Mouse (Mus musculus) CH12.LX (cell line): ENCODE measurements around the gene Tigar. TPM values are rescaled to one million over a fixed set of nuclear protein-coding genes. Genes with fewer than 3 reads are reported as not detected.

Experiments
- DNase-seq: peaks from one replicate; pipeline ENCODE4 v3.0.0-alpha.2; 2013; ENCODE audit errors: extremely low read depth
- H3K27ac ChIP-seq: 2 replicates; pipeline ENCODE4 v1.5.1; 2012; ENCODE audit warnings: low read depth, mild to moderate bottlenecking, control low read depth, moderate library complexity; ENCODE audit not compliant: insufficient read depth
- H3K27me3 ChIP-seq: replicated peaks from 2 replicates; pipeline ENCODE3; 2012; ENCODE audit warnings: inconsistent platforms
- H3K36me3 ChIP-seq, 2 experiments: replicated peaks in 1 of 2; 2 replicates each; pipeline versions ENCODE3 to v1.6.1; 2012; ENCODE audit warnings: inconsistent platforms in 1 of 2, low read length in 1 of 2, mild to moderate bottlenecking in 1 of 2, mixed read lengths in 1 of 2, moderate library complexity in 1 of 2; ENCODE audit not compliant: control insufficient read depth in 1 of 2, insufficient read depth in 1 of 2
- H3K4me1 ChIP-seq, 2 experiments: 2 replicates each; pipeline ENCODE4 v1.6.1; 2012; ENCODE audit warnings: inconsistent platforms in 1 of 2, moderate library complexity in 1 of 2; ENCODE audit not compliant: insufficient read depth in 2 of 2, control insufficient read depth in 1 of 2
- H3K4me2 ChIP-seq: 2 replicates; pipeline ENCODE4 v1.6.1; 2012; ENCODE audit warnings: low read depth, mild to moderate bottlenecking, control low read depth; ENCODE audit not compliant: poor library complexity, insufficient read depth, severe bottlenecking
- H3K4me3 ChIP-seq, 3 experiments: fragments of 150-350 bp in 1 of 3; sonication (generic) in 1 of 3; replicated peaks in 1 of 3; 2 replicates each; pipeline versions ENCODE3 to v1.5.1; 2011 to 2012; ENCODE audit warnings: low read depth in 2 of 3, low read length in 2 of 3, mild to moderate bottlenecking in 2 of 3, moderate library complexity in 2 of 3, control low read depth in 1 of 3, improper control_type of control experiment in 1 of 3, inconsistent platforms in 1 of 3, mixed read lengths in 1 of 3; ENCODE audit not compliant: poor library complexity in 1 of 3
- H3K79me2 ChIP-seq: replicated peaks from 2 replicates; pipeline ENCODE4 v1.6.1; 2012; ENCODE audit warnings: mild to moderate bottlenecking, moderate library complexity; ENCODE audit not compliant: control insufficient read depth, poor library complexity, insufficient read depth, severe bottlenecking; ENCODE audit errors: extremely low read depth
- H3K9ac ChIP-seq: 2 replicates; pipeline ENCODE4 v1.6.1; 2012; ENCODE audit warnings: low read depth, mild to moderate bottlenecking, control low read depth, moderate library complexity; ENCODE audit not compliant: insufficient read depth
- H3K9me3 ChIP-seq: replicated peaks from 2 replicates; pipeline ENCODE3; 2012; ENCODE audit warnings: low read length, inconsistent platforms, mixed read lengths
- EP300 ChIP-seq: IDR thresholded peaks from 2 replicates; pipeline ENCODE4 v1.6.1; 2011; ENCODE audit warnings: low read length, improper control_type of control experiment
- GABPA ChIP-seq: IDR thresholded peaks from 2 replicates; pipeline ENCODE4 v1.6.1; 2012; ENCODE audit warnings: low read depth, low read length, improper control_type of control experiment, inconsistent platforms; ENCODE audit not compliant: insufficient replicate concordance
- JUND ChIP-seq: conservative IDR thresholded peaks from 2 replicates; pipeline ENCODE4 v1.6.1; 2011; ENCODE audit warnings: low read depth, low read length, improper control_type of control experiment
- MAZ ChIP-seq: IDR thresholded peaks from 2 replicates; pipeline ENCODE4 v1.6.1; 2012; ENCODE audit warnings: low read depth, mild to moderate bottlenecking, inconsistent platforms, low read length, improper control_type of control experiment, moderate library complexity
- MXI1 ChIP-seq: IDR thresholded peaks from 2 replicates; pipeline ENCODE4 v1.6.1; 2011; ENCODE audit warnings: mild to moderate bottlenecking, low read depth, low read length, improper control_type of control experiment
- POLR2A ChIP-seq: IDR thresholded peaks from 2 replicates; pipeline ENCODE4 v1.6.1; 2011; ENCODE audit warnings: low read depth, mild to moderate bottlenecking, improper control_type of control experiment, low read length
- dilution Hi-C: fragments of 300-500 bp; cut with MboI; formaldehyde crosslinking; loops from 2 replicates; pipeline ENCODE4 v1.14.3; 2020; ENCODE audit warnings: low sequenced_read_pairs; ENCODE audit not compliant: extremely low pct_unique_long_range_greater_than_20kb, extremely low pct_ligation_motif_present
- in situ Hi-C: fragments of 300-500 bp; cut with MboI; formaldehyde crosslinking; loops from 3 replicates; pipeline ENCODE4 v1.14.3; 2019; ENCODE audit warnings: low sequenced_read_pairs, low pct_ligation_motif_present, low pct_unique_long_range_greater_than_20kb, mixed read lengths
- polyA plus RNA-seq: library from polyadenylated mRNA; unstranded; fragments of >175 nt; gene quantifications from 2 replicates; pipeline ENCODE4 v1.2.1, GENCODE M21; 2012; ENCODE audit warnings: low read depth; ENCODE audit not compliant: insufficient read length
- total RNA-seq, 2 experiments: library from RNA; depleted of rRNA; stranded (reverse); fragments of 300-350 nt in 1 of 2; fragments of >200 nt in 1 of 2; gene quantifications; 2 replicates each; pipeline ENCODE4 v1.2.3; 2012 to 2014

The Tigar gene
- total and polyA plus RNA-seq, 3 experiments = 8.9 to 20.8 (median 11.5) TPM

- DNase-seq = no peak
Observed at GRCm38 (mm10) chr6:127044909-127045308, 64.4 kb downstream of the Tigar start.

More at GRCm38 (mm10) chr6:127044909-127045308, 64.4 kb downstream of the Tigar start:
- Histone ChIP-seq H3K4me3 (no peak overlapping the region), H3K27me3 (peaks cover 35% of the 10 kb centered on the region), H3K79me2 (no peaks in the 10 kb centered on the region), H3K9ac (no peak overlapping the region), H3K27ac (no peak overlapping the region), H3K36me3 (no peaks in the 10 kb centered on the region), H3K9me3 (peaks cover 2% of the 10 kb centered on the region), H3K4me1 (no peaks in the 10 kb centered on the region), H3K4me2 (no peak overlapping the region; the same call in 1 of the 2 replicates)
- dilution Hi-C loops = no loop called here
- in situ Hi-C loops = no loop called here
- no peak for TF ChIP-seq MXI1
- no peak for TF ChIP-seq JUND
- TF ChIP-seq MAZ = no peak
- TF ChIP-seq POLR2A = no peak
- TF ChIP-seq EP300 = no peak
- no peak for TF ChIP-seq GABPA

Other genes with a start within 250 kb of the Tigar start
- 8.8 and 13.1 TPM in 2 replicates for gene Dyrk4, start 187.7 kb downstream of the Tigar start, total RNA-seq (2012; rRNA removed)
- gene Dyrk4, start 187.7 kb downstream of the Tigar start, total RNA-seq (2014; rRNA removed) = 7.3 and 7.8 TPM in 2 replicates
- 30.0 and 30.3 TPM in 2 replicates for gene Dyrk4, start 187.7 kb downstream of the Tigar start, polyA plus RNA-seq
- 30.0 and 39.2 TPM in 2 replicates for gene Rad51ap1, start 170.0 kb downstream of the Tigar start, total RNA-seq (2012; rRNA removed)
- gene Rad51ap1, start 170.0 kb downstream of the Tigar start, total RNA-seq (2014; rRNA removed) = 84.1 and 87.9 TPM in 2 replicates
- gene Rad51ap1, start 170.0 kb downstream of the Tigar start, polyA plus RNA-seq = 79.1 and 118 TPM in 2 replicates
- gene D6Wsu163e, start 169.6 kb downstream of the Tigar start, total RNA-seq (2012; rRNA removed) = 18.7 and 26.5 TPM in 2 replicates
- 42.0 and 42.7 TPM in 2 replicates for gene D6Wsu163e, start 169.6 kb downstream of the Tigar start, total RNA-seq (2014; rRNA removed)
- 26.6 and 31.1 TPM in 2 replicates for gene D6Wsu163e, start 169.6 kb downstream of the Tigar start, polyA plus RNA-seq
- not detected in 2 replicates for gene Fgf6, start 94.0 kb downstream of the Tigar start, total RNA-seq (2012; rRNA removed)
- not detected in 2 replicates for gene Fgf6, start 94.0 kb downstream of the Tigar start, total RNA-seq (2014; rRNA removed)
- gene Fgf6, start 94.0 kb downstream of the Tigar start, polyA plus RNA-seq = not detected in 2 replicates
- gene Fgf23, start 36.7 kb downstream of the Tigar start, total RNA-seq (2012; rRNA removed) = not detected in 2 replicates
- gene Fgf23, start 36.7 kb downstream of the Tigar start, total RNA-seq (2014; rRNA removed) = not detected in 2 replicates
- not detected in 2 replicates for gene Fgf23, start 36.7 kb downstream of the Tigar start, polyA plus RNA-seq
- 99.4 and 146 TPM in 2 replicates for gene Ccnd2, start 42.6 kb upstream of the Tigar start, total RNA-seq (2012; rRNA removed)
- gene Ccnd2, start 42.6 kb upstream of the Tigar start, total RNA-seq (2014; rRNA removed) = 33.5 and 42.4 TPM in 2 replicates
- gene Ccnd2, start 42.6 kb upstream of the Tigar start, polyA plus RNA-seq = 255 and 299 TPM in 2 replicates